Mouse (Mus musculus) adrenal gland (tissue): ENCODE measurements at regions not wholly inside any gene's neighbourhood (a gene's known extent, or its start where the extent isn't known, plus 50 kb on each side); places are given as distances from the start of the nearest gene placed in this dataset.

Experiments
- intact Hi-C: fragments of 180-260 bp; cut with DNase I; formaldehyde crosslinking; loops from one replicate; pipeline ENCODE4 v1.15.1; 2025

- intact Hi-C loops: no loop called here
Observed at GRCm38 (mm10) chr12:54577235-54577634, 79.1 kb downstream of the Sptssa start.

- intact Hi-C loops: no loop called here
Observed at GRCm38 (mm10) chr12:54576821-54577220, 79.6 kb downstream of the Sptssa start.

- intact Hi-C loops: no loop called here
Observed at GRCm38 (mm10) chr12:54572866-54573265, 83.5 kb downstream of the Sptssa start.

- intact Hi-C loops: no loop called here
Observed at GRCm38 (mm10) chr12:54568078-54568931, 88.1 kb downstream of the Sptssa start.

- intact Hi-C loops: no loop called here
Observed at GRCm38 (mm10) chr12:54567426-54567790, 89.0 kb downstream of the Sptssa start.

- intact Hi-C loops: no loop called here
Observed at GRCm38 (mm10) chr12:54566532-54567425, 89.6 kb downstream of the Sptssa start.

GRCm38 (mm10) chr12:54561981-54562380 is 94.4 kb downstream of the Sptssa start:
- intact Hi-C loops: no loop called here

- intact Hi-C loops: no loop called here
Observed at GRCm38 (mm10) chr12:54558106-54558505, 98.3 kb downstream of the Sptssa start.

- intact Hi-C loops: loop anchor here (5.0 kb wide), 2 partner anchors 452 to 1637 kb away; no protein-coding TSS in a partner anchor
Observed at GRCm38 (mm10) chr12:54549659-54550058, 106.7 kb downstream of the Sptssa start.

GRCm38 (mm10) chr12:54545821-54546608 is 110.4 kb downstream of the Sptssa start:
- intact Hi-C loops: loop anchor here (5.0 kb wide), 2 partner anchors 449 to 1634 kb away; no protein-coding TSS in a partner anchor

- intact Hi-C loops: no loop called here
Observed at GRCm38 (mm10) chr12:54538320-54538705, 118.1 kb downstream of the Sptssa start.

- intact Hi-C loops: no loop called here
Observed at GRCm38 (mm10) chr12:54537690-54538319, 118.6 kb downstream of the Sptssa start.

GRCm38 (mm10) chr12:54537022-54537421 is 119.4 kb downstream of the Sptssa start:
- intact Hi-C loops: no loop called here

GRCm38 (mm10) chr12:54535556-54536516 is 120.5 kb downstream of the Sptssa start:
- intact Hi-C loops: no loop called here

GRCm38 (mm10) chr12:54534910-54535309 is 121.5 kb downstream of the Sptssa start:
- intact Hi-C loops: no loop called here

GRCm38 (mm10) chr12:54533134-54533533 is 123.2 kb downstream of the Sptssa start:
- intact Hi-C loops: no loop called here

GRCm38 (mm10) chr12:54532062-54532461 is 124.3 kb downstream of the Sptssa start:
- intact Hi-C loops: no loop called here

- intact Hi-C loops: no loop called here
Observed at GRCm38 (mm10) chr12:54528046-54528445, 128.3 kb downstream of the Sptssa start.

GRCm38 (mm10) chr12:54527577-54527976 is 128.8 kb downstream of the Sptssa start:
- intact Hi-C loops: no loop called here

- intact Hi-C loops: no loop called here
Observed at GRCm38 (mm10) chr12:54520406-54520805, 136.0 kb downstream of the Sptssa start.
